Mouse (Mus musculus) myocyte (in vitro differentiated cells): ENCODE measurements at regions not wholly inside any gene's neighbourhood (a gene's known extent, or its start where the extent isn't known, plus 50 kb on each side); places are given as distances from the start of the nearest gene placed in this dataset.

ENCODE experiments used
- CEBPB ChIP-seq: IDR thresholded peaks from 2 replicates; pipeline ENCODE4 v1.6.1; 2011; ENCODE audit warnings: mild to moderate bottlenecking, moderate library complexity; ENCODE audit not compliant: poor library complexity, insufficient read depth, severe bottlenecking
- MYOD1 ChIP-seq, 3 experiments: IDR thresholded peaks; one replicate each; pipeline ENCODE4 v1.6.1; 2011; ENCODE audit warnings: control low read depth in 2 of 3, low read depth in 2 of 3, mild to moderate bottlenecking in 2 of 3, moderate library complexity in 1 of 3; ENCODE audit not compliant: insufficient read length in 2 of 3, control insufficient read depth in 1 of 3
- POLR2A ChIP-seq: IDR thresholded peaks from one replicate; pipeline ENCODE4 v1.6.1; 2011; ENCODE audit warnings: low read depth, mild to moderate bottlenecking, control low read depth, moderate library complexity; ENCODE audit not compliant: insufficient read length
- POLR2AphosphoS2 ChIP-seq: IDR thresholded peaks from one replicate; pipeline ENCODE4 v1.6.1; 2011; ENCODE audit warnings: low read depth, control low read depth; ENCODE audit not compliant: insufficient read length
- REST ChIP-seq: IDR thresholded peaks from one replicate; pipeline ENCODE4 v1.6.1; 2011; ENCODE audit warnings: mild to moderate bottlenecking, control low read depth, moderate library complexity; ENCODE audit not compliant: insufficient read depth, insufficient read length
- SRF ChIP-seq: IDR thresholded peaks from one replicate; pipeline ENCODE4 v1.6.1; 2011; ENCODE audit warnings: low read depth; ENCODE audit not compliant: control insufficient read depth, insufficient read length
- USF1 ChIP-seq: IDR thresholded peaks from one replicate; pipeline ENCODE4 v1.6.1; 2011; ENCODE audit warnings: low read depth, mild to moderate bottlenecking, control low read depth, moderate library complexity

DNA sequence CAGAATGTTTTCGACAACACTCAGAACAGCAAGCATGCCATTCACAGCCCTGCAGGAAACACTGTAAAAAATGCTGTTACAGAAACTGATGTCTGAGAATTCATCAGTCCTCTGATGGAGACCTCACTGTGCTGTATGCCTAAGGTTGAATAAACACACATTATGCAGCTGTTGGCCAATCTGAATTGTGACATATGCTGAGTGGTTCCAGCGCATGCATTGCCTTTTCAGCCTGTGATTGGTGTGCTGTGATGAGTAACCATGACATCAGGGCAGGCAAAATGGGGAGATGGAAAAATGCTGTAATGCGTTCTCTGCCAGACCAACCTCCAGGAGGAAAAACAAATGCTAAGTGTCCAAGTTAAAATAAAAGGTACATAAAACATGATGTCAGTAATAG, 620.3 kb downstream of the Utrn start:
- TF ChIP-seq POLR2A = no peak
- no peak for TF ChIP-seq USF1
- TF ChIP-seq POLR2AphosphoS2 = no peak
- 0 out of 2 replicates have a peak, but pooled peaks have one; percentile 28 for TF ChIP-seq CEBPB
- no peak for TF ChIP-seq MYOD1 (IDR thresholded peaks at IDR 0.05; ENCODE audit: control insufficient read depth in 1 of 3, insufficient read length in 2 of 3, low read depth in 2 of 3)
- TF ChIP-seq SRF = no peak
- no peak for TF ChIP-seq REST
